Mouse (Mus musculus) gastrocnemius, postnatal 25 days (tissue): Measurements from ENCODE around the gene Erich4. TPM values are rescaled to one million over a fixed set of nuclear protein-coding genes. Genes with fewer than 3 reads are reported as not detected.

Experiments used
- DNase-seq: peaks from one replicate; pipeline ENCODE4 v3.0.0; 2022
- total RNA-seq, 2 experiments: library from RNA; stranded (reverse); gene quantifications; 1 replicate in 1 of 2; 2 replicates in 1 of 2; pipeline ENCODE4 v1.2.3; 2021

Erich4 gene
- total RNA-seq, 2 experiments from 2014 or later, result not detected

- no peak for DNase-seq
These were observed 8.2 kb upstream of the Erich4 start for GRCm38 (mm10) chr7:25623857-25624370.

- peak; percentile 3 for DNase-seq
These were observed 5.1 kb upstream of the Erich4 start for GRCm38 (mm10) chr7:25620751-25621150.

GRCm38 (mm10) chr7:25620101-25620500 is 4.4 kb upstream of the Erich4 start:
- peak; percentile 4 for DNase-seq

- DNase-seq, result no peak
These were observed 4.0 kb upstream of the Erich4 start for GRCm38 (mm10) chr7:25619722-25619991.

- DNase-seq, result peak; percentile 92
These were observed 3.4 kb upstream of the Erich4 start, which contains the start of gene Dmac2 for GRCm38 (mm10) chr7:25618865-25619721. Dmac2 (plus strand) TSS chr7:25619414.

- peak; percentile 2 for DNase-seq
These were observed 1.9 kb upstream of the Erich4 start for GRCm38 (mm10) chr7:25617376-25618160.

- DNase-seq, result peak; percentile 4
These were observed 624 bp downstream of the Erich4 start for GRCm38 (mm10) chr7:25614831-25615705.

GRCm38 (mm10) chr7:25614086-25614485 is 1.6 kb downstream of the Erich4 start:
- no peak for DNase-seq

- no peak for DNase-seq
These were observed 4.2 kb downstream of the Erich4 start for GRCm38 (mm10) chr7:25611501-25611900.

- no peak for DNase-seq
These were observed 5.6 kb downstream of the Erich4 start for GRCm38 (mm10) chr7:25610056-25610455.

- DNase-seq, result no peak
These were observed 8.5 kb downstream of the Erich4 start for GRCm38 (mm10) chr7:25607196-25607595.

- DNase-seq, result no peak
These were observed 9.0 kb downstream of the Erich4 start for GRCm38 (mm10) chr7:25606625-25607063.

GRCm38 (mm10) chr7:25601346-25601745 is 14.3 kb downstream of the Erich4 start:
- DNase-seq, result no peak

GRCm38 (mm10) chr7:25600666-25601065 is 15.0 kb downstream of the Erich4 start:
- no peak for DNase-seq

- peak; percentile 18 for DNase-seq
These were observed 16.0 kb downstream of the Erich4 start for GRCm38 (mm10) chr7:25599663-25600062.

GRCm38 (mm10) chr7:25593859-25594258 is 21.8 kb downstream of the Erich4 start:
- DNase-seq, result no peak

- DNase-seq, result no peak
These were observed 24.5 kb downstream of the Erich4 start for GRCm38 (mm10) chr7:25591226-25591625.

GRCm38 (mm10) chr7:25585351-25586204 is 30.1 kb downstream of the Erich4 start:
- no peak for DNase-seq

GRCm38 (mm10) chr7:25584651-25585050 is 31.0 kb downstream of the Erich4 start:
- DNase-seq, result no peak

GRCm38 (mm10) chr7:25582301-25582810 is 33.3 kb downstream of the Erich4 start:
- no peak for DNase-seq

GRCm38 (mm10) chr7:25579441-25579840 is 36.3 kb downstream of the Erich4 start:
- no peak for DNase-seq
